Mouse (Mus musculus) myocyte (in vitro differentiated cells): Measurements from ENCODE around the gene Hnrnpl.

Experiments
- E2F4 ChIP-seq: IDR thresholded peaks from one replicate; pipeline ENCODE4 v1.6.1; 2011; ENCODE audit warnings: mild to moderate bottlenecking, control low read depth, moderate library complexity; ENCODE audit not compliant: insufficient read depth
- MAX ChIP-seq: IDR thresholded peaks from one replicate; pipeline ENCODE4 v1.6.1; 2011; ENCODE audit warnings: low read depth, mild to moderate bottlenecking, control low read depth
- POLR2A ChIP-seq: IDR thresholded peaks from one replicate; pipeline ENCODE4 v1.6.1; 2011; ENCODE audit warnings: low read depth, mild to moderate bottlenecking, control low read depth, moderate library complexity; ENCODE audit not compliant: insufficient read length
- POLR2AphosphoS2 ChIP-seq: IDR thresholded peaks from one replicate; pipeline ENCODE4 v1.6.1; 2011; ENCODE audit warnings: low read depth, control low read depth; ENCODE audit not compliant: insufficient read length
- SRF ChIP-seq: IDR thresholded peaks from one replicate; pipeline ENCODE4 v1.6.1; 2011; ENCODE audit warnings: low read depth; ENCODE audit not compliant: control insufficient read depth, insufficient read length
- TCF12 ChIP-seq: IDR thresholded peaks from one replicate; pipeline ENCODE4 v1.6.1; 2011; ENCODE audit warnings: mild to moderate bottlenecking, control low read depth; ENCODE audit not compliant: poor library complexity, insufficient read depth, severe bottlenecking
- TCF3 ChIP-seq: IDR thresholded peaks from one replicate; pipeline ENCODE4 v1.6.1; 2011; ENCODE audit warnings: low read depth, control low read depth; ENCODE audit not compliant: insufficient read length
- USF1 ChIP-seq: IDR thresholded peaks from one replicate; pipeline ENCODE4 v1.6.1; 2011; ENCODE audit warnings: low read depth, mild to moderate bottlenecking, control low read depth, moderate library complexity

- no peak for TF ChIP-seq SRF
- TF ChIP-seq TCF12: no peak
- no peak for TF ChIP-seq POLR2A
- TF ChIP-seq E2F4: no peak
- no peak for TF ChIP-seq USF1
- TF ChIP-seq POLR2AphosphoS2: no peak
- no peak for TF ChIP-seq MAX
- no peak for TF ChIP-seq TCF3
These were observed 21.5 kb downstream of the Hnrnpl start for GRCm38 (mm10) chr7:28829821-28830220.
